Mouse (Mus musculus) heart, postnatal 0 days (tissue): ENCODE measurements at regions not wholly inside any gene's neighbourhood (a gene's known extent, or its start where the extent isn't known, plus 50 kb on each side); places are given as distances from the start of the nearest gene placed in this dataset.
A peak's percentile ranks its signal among the peaks of the same experiment; 100 is the strongest.

Experiments
- ATAC-seq: fragments of 200-750 bp; cut with Nextera tagmentation; 2 replicates; pipeline ENCODE4 v1.8.0; 2017; ENCODE audit warnings: low read depth, moderate number of reproducible peaks, moderate library complexity; ENCODE audit not compliant: insufficient read depth
- DNase-seq: peaks from one replicate; pipeline ENCODE4 v3.0.0-alpha.2; 2016; ENCODE audit warnings: low spot score
- H3K27ac ChIP-seq: fragments of 300-500 bp; sonication (generic); 2 replicates; pipeline ENCODE4 v1.5.1; 2014; ENCODE audit warnings: low read depth, mild to moderate bottlenecking
- H3K27me3 ChIP-seq: fragments of 300-500 bp; sonication (generic); 2 replicates; pipeline ENCODE4 v1.6.1; 2014; ENCODE audit warnings: low read length, mixed read lengths; ENCODE audit not compliant: control insufficient read depth, insufficient read depth
- H3K36me3 ChIP-seq: fragments of 300-500 bp; sonication (generic); replicated peaks from 2 replicates; pipeline ENCODE4 v1.6.1; 2014; ENCODE audit warnings: low read length, mixed read lengths; ENCODE audit not compliant: control insufficient read depth, insufficient read depth
- H3K4me1 ChIP-seq: fragments of 300-500 bp; sonication (generic); 2 replicates; pipeline ENCODE4 v1.6.1; 2014; ENCODE audit warnings: antibody characterized with exemption; ENCODE audit not compliant: control insufficient read depth, insufficient read depth
- H3K4me2 ChIP-seq: fragments of 300-500 bp; sonication (generic); 2 replicates; pipeline ENCODE4 v1.6.1; 2014; ENCODE audit warnings: low read depth, mild to moderate bottlenecking, low read length, moderate library complexity
- H3K4me3 ChIP-seq: fragments of 300-500 bp; sonication (generic); 2 replicates; pipeline ENCODE4 v1.5.1; 2014; ENCODE audit warnings: low read depth, low read length
- H3K9ac ChIP-seq: fragments of 300-500 bp; sonication (generic); replicated peaks from 2 replicates; pipeline ENCODE4 v1.6.1; 2014; ENCODE audit warnings: low read depth, low read length, mixed read lengths
- H3K9me3 ChIP-seq: fragments of 300-500 bp; sonication (generic); replicated peaks from 2 replicates; pipeline ENCODE4 v1.6.1; 2016; ENCODE audit warnings: low read length; ENCODE audit not compliant: control insufficient read depth
- CTCF ChIP-seq: IDR thresholded peaks from 2 replicates; pipeline ENCODE4 v1.5.1; 2016; ENCODE audit warnings: antibody characterized with exemption, control low read depth, low read depth
- EP300 ChIP-seq: IDR thresholded peaks from 2 replicates; pipeline ENCODE4 v1.6.1; 2016; ENCODE audit warnings: antibody characterized with exemption, low read depth
- WGBS: fragments of 180-500 bp; shearing (Covaris S2); extraction: QIAGEN DNeasy Blood & Tissue Kit; methylation state at CpG from one replicate; pipeline ENCODE4 v1.1.7; 2014; 5-methylcytosine and 5-hydroxymethylcytosine counted together

DNA sequence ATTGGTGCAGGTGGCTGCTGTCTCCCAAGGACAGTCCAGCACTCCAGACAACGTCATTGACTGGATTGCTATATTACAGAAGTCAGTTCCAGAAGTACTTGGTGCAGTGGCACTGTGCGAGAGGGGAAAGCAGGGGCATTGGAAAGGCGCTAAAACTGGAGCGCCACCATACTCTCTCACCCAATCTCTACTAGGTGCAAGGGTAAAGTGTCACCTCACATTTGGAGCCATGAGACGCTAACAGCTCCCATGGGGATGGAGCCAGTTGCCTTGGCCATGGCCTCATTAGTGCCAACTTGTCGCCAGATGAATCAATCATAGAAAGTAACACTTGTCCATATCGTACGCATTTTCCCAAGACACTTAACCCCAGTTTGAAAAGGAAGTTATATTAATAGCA lies 1617.2 kb upstream of the Gulo start:
- ATAC-seq (no peak), DNase-seq (no peak)
- Histone ChIP-seq H3K27me3 (no peaks in the 10 kb centered on the region), H3K9ac (no peak overlapping the region), H3K4me1 (no peaks in the 10 kb centered on the region), H3K27ac (no peak overlapping the region), H3K4me3 (no peak overlapping the region), H3K36me3 (no peaks in the 10 kb centered on the region), H3K4me2 (no peak overlapping the region), H3K9me3 (no peaks in the 10 kb centered on the region)
- TF ChIP-seq CTCF (no peak), EP300 (no peak)
- WGBS, result 80% methylated on average over 8 of the region's 8 CpGs

DNA sequence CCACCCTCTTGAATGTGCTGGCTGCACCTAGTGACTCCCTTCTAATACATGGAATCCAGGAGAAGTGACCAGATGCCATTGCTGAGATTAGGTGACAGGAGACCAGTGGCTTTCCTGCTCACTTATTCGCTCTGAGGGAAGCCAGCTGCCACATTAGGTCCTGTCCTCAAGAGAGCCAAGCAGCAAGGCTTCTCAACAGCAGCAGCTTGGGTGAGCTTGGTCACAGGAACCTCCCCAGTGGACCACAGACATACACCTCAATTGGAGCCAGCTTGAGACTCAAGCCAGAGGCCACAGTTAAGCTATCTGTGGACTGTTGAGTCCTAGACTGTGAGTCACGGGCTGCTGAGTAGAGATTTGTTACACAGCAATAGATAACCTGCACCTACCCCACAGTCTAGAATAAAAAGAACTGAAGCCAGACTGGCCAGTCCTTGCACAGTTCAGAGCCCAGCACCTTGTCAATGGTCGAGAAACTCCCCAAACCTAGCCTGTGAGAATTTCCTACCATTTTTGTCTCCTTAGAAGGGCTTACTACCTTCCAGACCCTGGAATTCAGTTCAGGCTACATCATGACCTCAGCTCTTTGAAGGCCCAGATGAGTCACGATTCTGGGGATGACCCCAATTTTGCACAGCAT lies 1615.0 kb upstream of the Gulo start:
- H3K4me3 ChIP-seq, result no peak overlapping the region
- DNase-seq (no peak), ATAC-seq (no peak)
- H3K36me3 ChIP-seq, result no peaks in the 10 kb centered on the region
- TF ChIP-seq EP300 (no peak), CTCF (no peak)
- no peak overlapping the region for H3K4me2 ChIP-seq
- 50% methylated on average over 4 of the region's 4 CpGs for WGBS
- no peaks in the 10 kb centered on the region for H3K27me3 ChIP-seq
- H3K9ac ChIP-seq, result no peak overlapping the region
- no peaks in the 10 kb centered on the region for H3K4me1 ChIP-seq
- no peaks in the 10 kb centered on the region for H3K9me3 ChIP-seq
- H3K27ac ChIP-seq, result no peak overlapping the region

DNA sequence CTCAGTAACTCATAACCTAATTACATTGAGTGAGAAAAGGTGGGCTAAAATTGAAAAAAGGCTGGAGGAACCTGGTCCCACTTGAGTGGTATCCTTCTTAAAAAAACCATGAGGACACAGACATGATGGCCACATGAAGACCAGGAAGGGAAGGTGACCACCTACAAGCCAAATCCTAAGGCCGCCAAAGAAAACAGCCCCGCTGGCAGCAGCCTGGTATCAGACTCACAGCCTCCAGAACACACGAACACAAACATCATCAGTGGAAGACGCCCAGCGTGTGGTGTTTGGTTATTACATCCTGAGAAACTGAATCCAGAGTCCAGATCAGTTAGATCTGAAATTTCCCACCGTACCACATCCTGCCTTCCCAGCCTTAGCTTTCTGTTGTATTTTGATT lies 1613.9 kb upstream of the Gulo start:
- Histone ChIP-seq H3K4me2 (no peak overlapping the region), H3K9ac (no peak overlapping the region), H3K4me1 (no peaks in the 10 kb centered on the region), H3K27me3 (no peaks in the 10 kb centered on the region), H3K9me3 (no peaks in the 10 kb centered on the region), H3K4me3 (no peak overlapping the region), H3K27ac (no peak overlapping the region), H3K36me3 (no peaks in the 10 kb centered on the region)
- 71% methylated on average over 6 of the region's 6 CpGs for WGBS
- TF ChIP-seq EP300 (no peak), CTCF (no peak)
- DNase-seq (no peak), ATAC-seq (no peak)

DNA sequence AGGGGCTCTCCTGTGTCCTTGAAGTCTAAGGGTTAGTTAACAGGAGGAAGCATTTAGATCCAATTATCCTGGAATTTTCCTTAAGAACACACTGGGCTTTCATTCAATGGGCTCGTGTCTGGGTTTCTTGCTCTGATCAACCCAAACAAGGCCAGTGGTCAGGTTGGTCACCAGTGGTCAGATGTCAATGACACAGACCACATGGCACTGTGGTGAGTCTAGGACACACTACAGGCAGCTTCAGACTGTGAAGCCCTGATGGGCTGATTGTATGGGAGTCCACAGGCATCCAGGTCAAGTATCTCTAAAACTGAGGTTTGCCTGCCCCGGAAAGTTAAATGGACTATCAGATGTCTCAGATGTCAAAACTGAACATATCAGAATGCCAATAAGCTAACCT lies 1612.5 kb upstream of the Gulo start:
- H3K27ac ChIP-seq, result no peak overlapping the region
- WGBS, result 43% methylated on average over 2 of the region's 2 CpGs
- no peak for ATAC-seq

DNA sequence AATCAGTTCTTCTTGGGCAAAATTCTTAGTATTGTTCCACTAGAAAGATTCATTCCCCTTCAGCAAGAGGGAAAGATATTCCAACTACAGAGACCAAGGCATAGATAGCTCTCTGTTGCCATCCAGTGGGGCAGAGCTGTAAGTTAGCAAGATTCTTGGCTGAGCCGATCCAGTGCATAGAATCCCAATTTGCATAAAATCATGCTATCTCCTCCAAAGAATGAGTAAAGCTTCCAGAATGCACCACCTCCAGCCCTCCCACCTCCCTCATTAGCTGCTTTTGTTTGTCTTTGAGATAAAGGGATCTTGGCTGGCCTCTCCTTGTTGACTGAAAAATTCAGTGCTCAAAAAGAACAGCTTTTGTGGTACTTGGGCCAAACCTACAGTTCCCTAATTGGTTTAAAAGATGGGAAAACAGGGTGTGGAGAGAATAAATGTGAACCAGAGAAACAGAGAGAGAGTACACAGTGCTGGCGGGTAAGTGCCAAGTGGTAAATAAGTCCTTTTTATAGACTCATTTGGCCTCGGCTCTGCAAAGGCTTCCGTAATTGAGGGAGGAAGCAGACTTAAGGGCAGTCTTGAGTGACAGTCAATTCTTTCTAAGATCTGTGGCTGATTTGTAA lies 1612.0 kb upstream of the Gulo start:
- Histone ChIP-seq H3K4me3 (no peak overlapping the region), H3K4me1 (no peaks in the 10 kb centered on the region), H3K9ac (no peak overlapping the region), H3K4me2 (no peak overlapping the region), H3K27ac (no peak overlapping the region), H3K27me3 (0 out of 2 replicates have a peak, but pooled peaks cover 3% of the 10 kb centered on the region), H3K36me3 (no peaks in the 10 kb centered on the region), H3K9me3 (no peaks in the 10 kb centered on the region)
- TF ChIP-seq EP300, result no peak
- TF ChIP-seq CTCF, result peak; percentile 87
- WGBS, result 25% methylated on average over 4 of the region's 4 CpGs
- ATAC-seq, result peak; percentile 57
- peak; percentile 73 for DNase-seq

More for the DNA sequence above, 1612.5 kb upstream of the Gulo start:
- no peak overlapping the region for H3K4me2 ChIP-seq
- H3K27me3 ChIP-seq, result 0 out of 2 replicates have a peak, but pooled peaks cover 3% of the 10 kb centered on the region
- no peak overlapping the region for H3K9ac ChIP-seq
- DNase-seq, result no peak
- no peaks in the 10 kb centered on the region for H3K4me1 ChIP-seq
- H3K4me3 ChIP-seq, result no peak overlapping the region
- no peaks in the 10 kb centered on the region for H3K36me3 ChIP-seq
- no peaks in the 10 kb centered on the region for H3K9me3 ChIP-seq
- TF ChIP-seq CTCF (no peak), EP300 (no peak)
